Mouse (Mus musculus) left cerebral cortex, adult 2 months (tissue): ENCODE results near the gene Ppia. TPM values are rescaled to one million over a fixed set of nuclear protein-coding genes. Genes with fewer than 3 reads are reported as not detected.

ENCODE experiments used
- DNase-seq, 2 experiments: peaks; one replicate each; pipeline ENCODE4 v3.0.0; 2021 to 2022; ENCODE audit warnings: low spot score in 2 of 2, mixed read lengths in 1 of 2; ENCODE audit errors: extremely low spot score in 1 of 2
- H3K27ac ChIP-seq: fragments of 200-600 bp; 2 replicates; pipeline ENCODE4 v1.8.1; 2022
- H3K4me3 ChIP-seq: fragments of 200-600 bp; 2 replicates; pipeline ENCODE4 v1.8.1; 2022
- CTCF ChIP-seq: fragments of 200-600 bp; IDR thresholded peaks from 2 replicates; pipeline ENCODE4 v1.8.1; 2022; ENCODE audit warnings: antibody characterized with exemption, mild to moderate bottlenecking, moderate library complexity
- intact Hi-C: fragments of 180-260 bp; cut with DNase I; formaldehyde crosslinking; loops from one replicate; pipeline ENCODE4 v1.15.1; 2025
- total RNA-seq, 2 experiments: library from RNA; stranded (reverse); gene quantifications; 2 replicates each; pipeline ENCODE4 v1.2.3; 2021

Ppia gene
- total RNA-seq, 2 experiments from 2014 or later, result 1,634 to 1,792 TPM

GRCm38 (mm10) chr11:6389483-6389921 lies 25.7 kb upstream of the Ppia start:
- DNase-seq, result no peak
- peak overlapping the region; percentile 85 for H3K27ac ChIP-seq
- peak overlapping the region; percentile 95 for H3K4me3 ChIP-seq
- intact Hi-C loops, result loop anchor here (1.0 kb wide), 1 partner anchor 27 kb away; no protein-coding TSS in a partner anchor
- TF ChIP-seq CTCF, result no peak

- intact Hi-C loops, result no loop called here
- Histone ChIP-seq H3K27ac (no peak overlapping the region), H3K4me3 (peak overlapping the region; percentile 95)
- no peak for TF ChIP-seq CTCF
- no peak for DNase-seq
Observed at GRCm38 (mm10) chr11:6390376-6391053, 24.7 kb upstream of the Ppia start.

GRCm38 (mm10) chr11:6391516-6392276 lies 23.5 kb upstream of the Ppia start:
- DNase-seq, result no peak
- intact Hi-C loops, result no loop called here
- no peak overlapping the region for H3K27ac ChIP-seq
- H3K4me3 ChIP-seq, result no peak overlapping the region
- no peak for TF ChIP-seq CTCF

GRCm38 (mm10) chr11:6392857-6393256 lies 22.4 kb upstream of the Ppia start:
- DNase-seq, result no peak
- intact Hi-C loops, result no loop called here

GRCm38 (mm10) chr11:6393866-6394265 lies 21.4 kb upstream of the Ppia start:
- TF ChIP-seq CTCF, result no peak
- H3K27ac ChIP-seq, result no peak overlapping the region
- H3K4me3 ChIP-seq, result no peak overlapping the region
- intact Hi-C loops, result no loop called here
- no peak for DNase-seq

More at GRCm38 (mm10) chr11:6392857-6393256, 22.4 kb upstream of the Ppia start:
- Histone ChIP-seq H3K4me3 (no peak overlapping the region), H3K27ac (no peak overlapping the region)
- TF ChIP-seq CTCF, result no peak

- TF ChIP-seq CTCF, result no peak
- DNase-seq, result no peak
- intact Hi-C loops, result no loop called here
- H3K4me3 ChIP-seq, result no peak overlapping the region
- no peak overlapping the region for H3K27ac ChIP-seq
Observed at GRCm38 (mm10) chr11:6395565-6395964, 19.7 kb upstream of the Ppia start.

- Histone ChIP-seq H3K27ac (no peak overlapping the region), H3K4me3 (no peak overlapping the region)
- no peak for DNase-seq
- intact Hi-C loops, result no loop called here
- no peak for TF ChIP-seq CTCF
Observed at GRCm38 (mm10) chr11:6398141-6398540, 17.1 kb upstream of the Ppia start.

GRCm38 (mm10) chr11:6402515-6403510 lies 12.4 kb upstream of the Ppia start:
- Histone ChIP-seq H3K27ac (no peak overlapping the region), H3K4me3 (no peak overlapping the region)
- peak; percentile 86 for TF ChIP-seq CTCF
- peak; percentile 59 to 64 for DNase-seq
- intact Hi-C loops, result no loop called here

GRCm38 (mm10) chr11:6403830-6404405 lies 11.3 kb upstream of the Ppia start:
- no peak for TF ChIP-seq CTCF
- intact Hi-C loops, result no loop called here
- peak overlapping the region; percentile 84 for H3K27ac ChIP-seq
- no peak overlapping the region for H3K4me3 ChIP-seq
- DNase-seq, result no peak

- intact Hi-C loops, result no loop called here
- H3K4me3 ChIP-seq, result no peak overlapping the region
- TF ChIP-seq CTCF, result no peak
- H3K27ac ChIP-seq, result peak overlapping the region; percentile 84
- DNase-seq, result no peak
Observed at GRCm38 (mm10) chr11:6404699-6405566, 10.3 kb upstream of the Ppia start.
